Mouse (Mus musculus) neural tube, embryonic 13.5 days (tissue): ENCODE results near the gene Ddx55. TPM values are rescaled to one million over a fixed set of nuclear protein-coding genes. Genes with fewer than 3 reads are reported as not detected.
"Not testable (repeated sequence)": the region's sequence is repeated elsewhere in the genome, so short reads cannot be mapped to it uniquely, and the experiment has no call there.

Source experiments
- ATAC-seq: fragments of 200-750 bp; cut with Nextera tagmentation; 2 replicates; pipeline ENCODE4 v1.8.0; 2017; ENCODE audit warnings: low read depth, mild to moderate bottlenecking, moderate TSS enrichment, moderate library complexity
- H3K27ac ChIP-seq: fragments of 300-500 bp; sonication (generic); replicated peaks from 2 replicates; pipeline ENCODE4 v1.5.1; 2015; ENCODE audit warnings: moderate library complexity, mild to moderate bottlenecking, inconsistent platforms
- H3K27me3 ChIP-seq: fragments of 300-500 bp; sonication (generic); 2 replicates; pipeline ENCODE4 v1.6.1; 2015; ENCODE audit warnings: mild to moderate bottlenecking, inconsistent platforms
- H3K36me3 ChIP-seq: fragments of 300-500 bp; sonication (generic); 2 replicates; pipeline ENCODE4 v1.6.1; 2015; ENCODE audit warnings: mild to moderate bottlenecking, inconsistent platforms
- H3K4me1 ChIP-seq: fragments of 300-500 bp; sonication (generic); replicated peaks from 2 replicates; pipeline ENCODE4 v1.6.1; 2015; ENCODE audit warnings: inconsistent platforms
- H3K4me2 ChIP-seq: fragments of 300-500 bp; sonication (generic); 2 replicates; pipeline ENCODE4 v1.6.1; 2015; ENCODE audit warnings: inconsistent platforms, mild to moderate bottlenecking, moderate library complexity
- H3K4me3 ChIP-seq: fragments of 300-500 bp; sonication (generic); 2 replicates; pipeline ENCODE4 v1.5.1; 2015; ENCODE audit warnings: mild to moderate bottlenecking, inconsistent platforms
- H3K9ac ChIP-seq: fragments of 300-500 bp; sonication (generic); 2 replicates; pipeline ENCODE4 v1.6.1; 2015; ENCODE audit warnings: moderate library complexity, mild to moderate bottlenecking, inconsistent platforms
- H3K9me3 ChIP-seq: fragments of 300-500 bp; sonication (generic); 2 replicates; pipeline ENCODE4 v1.6.1; 2016; ENCODE audit warnings: inconsistent platforms
- WGBS: fragments of 180-500 bp; shearing (Covaris S2); methylation state at CpG from one replicate; pipeline ENCODE4 v1.1.7; 2015; 5-methylcytosine and 5-hydroxymethylcytosine counted together
- polyA plus RNA-seq: library from polyadenylated mRNA; unstranded; fragments of >200 nt; fragmentation: Nextera tagmentation; extraction: Ambion mirVana; gene quantifications from 2 replicates; pipeline ENCODE4 v1.2.1, GENCODE M21; 2015

The Ddx55 gene
- polyA plus RNA-seq, 1 experiment from 2014 or later: 24.6 TPM

- H3K9ac ChIP-seq: no peak overlapping the region
- no peaks in the 10 kb centered on the region for H3K27me3 ChIP-seq
- no peak overlapping the region for H3K4me2 ChIP-seq
- no peak overlapping the region for H3K4me3 ChIP-seq
- WGBS: 94% methylated on average over 3 of the region's 3 CpGs
- H3K27ac ChIP-seq: no peak overlapping the region
- peaks cover 85% of the 10 kb centered on the region for H3K36me3 ChIP-seq
- no peak for ATAC-seq
- no peaks in the 10 kb centered on the region for H3K9me3 ChIP-seq
- H3K4me1 ChIP-seq: no peaks in the 10 kb centered on the region
Observed at GRCm38 (mm10) chr5:124592768-124593167, 40.1 kb downstream of the Ddx55 start.

- peaks cover 43% of the 10 kb centered on the region for H3K36me3 ChIP-seq
- peak overlapping the region; percentile 49; the same call in 1 of the 2 replicates for H3K27ac ChIP-seq
- peak; percentile 100 for ATAC-seq
- H3K4me3 ChIP-seq: peak overlapping the region; percentile 59
- H3K27me3 ChIP-seq: no peaks in the 10 kb centered on the region
- peak overlapping the region; percentile 71 for H3K9ac ChIP-seq
- peaks cover 17% of the 10 kb centered on the region for H3K4me1 ChIP-seq
- 7% methylated on average over 30 of the region's 30 CpGs for WGBS
- H3K9me3 ChIP-seq: no peaks in the 10 kb centered on the region
- H3K4me2 ChIP-seq: peak overlapping the region; percentile 94
Observed at GRCm38 (mm10) chr5:124598224-124599174, 45.8 kb downstream of the Ddx55 start.

- H3K27me3 ChIP-seq, H3K27ac ChIP-seq, H3K9ac ChIP-seq, H3K9me3 ChIP-seq, ATAC-seq: not testable (repeated sequence)
- peaks cover 40% of the 10 kb centered on the region for H3K36me3 ChIP-seq
- peaks cover 17% of the 10 kb centered on the region for H3K4me1 ChIP-seq
- peak overlapping the region; percentile 59; the same call in 1 of the 2 replicates for H3K4me3 ChIP-seq
- H3K4me2 ChIP-seq: peak overlapping the region; percentile 94
- WGBS: 67% methylated on average over 8 of the region's 8 CpGs
Observed at GRCm38 (mm10) chr5:124599726-124600125, 47.1 kb downstream of the Ddx55 start.

- H3K4me2 ChIP-seq: no peak overlapping the region
- peaks cover 17% of the 10 kb centered on the region for H3K4me1 ChIP-seq
- peaks cover 24% of the 10 kb centered on the region for H3K36me3 ChIP-seq
- no peak for ATAC-seq
- no peaks in the 10 kb centered on the region for H3K27me3 ChIP-seq
- WGBS: 73% methylated on average over 5 of the region's 5 CpGs
- no peak overlapping the region for H3K4me3 ChIP-seq
- no peak overlapping the region for H3K9ac ChIP-seq
- no peak overlapping the region for H3K27ac ChIP-seq
- H3K9me3 ChIP-seq: no peaks in the 10 kb centered on the region
Observed at GRCm38 (mm10) chr5:124602349-124602748, 49.7 kb downstream of the Ddx55 start.

GRCm38 (mm10) chr5:124604296-124604695 is 51.6 kb downstream of the Ddx55 start:
- ATAC-seq: no peak
- peaks cover 38% of the 10 kb centered on the region for H3K36me3 ChIP-seq
- 87% methylated on average over 4 of the region's 4 CpGs for WGBS

GRCm38 (mm10) chr5:124605041-124605622 is 52.5 kb downstream of the Ddx55 start:
- Histone ChIP-seq H3K9me3 (no peaks in the 10 kb centered on the region), H3K4me1 (0 out of 2 replicates have a peak, but pooled peaks cover under 1% of the 10 kb centered on the region), H3K27me3 (no peaks in the 10 kb centered on the region), H3K4me3 (no peak overlapping the region), H3K4me2 (no peak overlapping the region), H3K36me3 (peaks cover 45% of the 10 kb centered on the region), H3K9ac (no peak overlapping the region), H3K27ac (no peak overlapping the region)
- WGBS: 87% methylated on average over 17 of the region's 17 CpGs
- no peak for ATAC-seq

More at GRCm38 (mm10) chr5:124604296-124604695, 51.6 kb downstream of the Ddx55 start:
- H3K4me3 ChIP-seq: no peak overlapping the region
- no peak overlapping the region for H3K9ac ChIP-seq
- H3K27ac ChIP-seq: no peak overlapping the region
- no peaks in the 10 kb centered on the region for H3K9me3 ChIP-seq
- no peaks in the 10 kb centered on the region for H3K27me3 ChIP-seq
- H3K4me1 ChIP-seq: peaks cover 9% of the 10 kb centered on the region
- H3K4me2 ChIP-seq: no peak overlapping the region

GRCm38 (mm10) chr5:124610965-124611364 is 58.3 kb downstream of the Ddx55 start:
- Histone ChIP-seq H3K9ac (no peak overlapping the region), H3K9me3 (no peaks in the 10 kb centered on the region), H3K27ac (no peak overlapping the region), H3K4me2 (no peak overlapping the region), H3K4me1 (no peaks in the 10 kb centered on the region), H3K4me3 (no peak overlapping the region), H3K27me3 (no peaks in the 10 kb centered on the region), H3K36me3 (peaks cover 62% of the 10 kb centered on the region)
- 71% methylated on average over 10 of the region's 10 CpGs for WGBS
- ATAC-seq: no peak

- no peaks in the 10 kb centered on the region for H3K4me1 ChIP-seq
- 78% methylated on average over 11 of the region's 11 CpGs for WGBS
- no peak for ATAC-seq
- no peaks in the 10 kb centered on the region for H3K27me3 ChIP-seq
- peaks cover 71% of the 10 kb centered on the region for H3K36me3 ChIP-seq
- H3K4me3 ChIP-seq: no peak overlapping the region
- H3K27ac ChIP-seq: no peak overlapping the region
- H3K9ac ChIP-seq: no peak overlapping the region
- no peak overlapping the region for H3K4me2 ChIP-seq
- H3K9me3 ChIP-seq: no peaks in the 10 kb centered on the region
Observed at GRCm38 (mm10) chr5:124614709-124615108, 62.0 kb downstream of the Ddx55 start.

- H3K4me1 ChIP-seq: no peaks in the 10 kb centered on the region
- H3K9me3 ChIP-seq: no peaks in the 10 kb centered on the region
- no peak overlapping the region for H3K9ac ChIP-seq
- peaks cover 58% of the 10 kb centered on the region for H3K36me3 ChIP-seq
- WGBS: 87% methylated on average over 10 of the region's 10 CpGs
- no peak for ATAC-seq
- no peak overlapping the region for H3K27ac ChIP-seq
- no peaks in the 10 kb centered on the region for H3K27me3 ChIP-seq
- H3K4me2 ChIP-seq: no peak overlapping the region
- no peak overlapping the region for H3K4me3 ChIP-seq
Observed at GRCm38 (mm10) chr5:124618711-124619110, 66.0 kb downstream of the Ddx55 start.

Other genes with a start within 250 kb of the Ddx55 start
- 13.5 and 14.5 TPM in 2 replicates for gene Mphosph9, start 224.9 kb upstream of the Ddx55 start, polyA plus RNA-seq
- 16.0 and 17.0 TPM in 2 replicates for gene 2810006K23Rik, start 224.8 kb upstream of the Ddx55 start, polyA plus RNA-seq
- gene Cdk2ap1, start 189.8 kb upstream of the Ddx55 start, polyA plus RNA-seq: 90.3 and 94.3 TPM in 2 replicates
- 106 and 107 TPM in 2 replicates for gene Sbno1, start 126.9 kb upstream of the Ddx55 start, polyA plus RNA-seq
- gene Kmt5a, start 112.9 kb upstream of the Ddx55 start, polyA plus RNA-seq: 34.0 and 37.8 TPM in 2 replicates
- gene Rilpl2, start 74.5 kb upstream of the Ddx55 start, polyA plus RNA-seq: 19.9 and 20.7 TPM in 2 replicates
- 26.4 and 27.8 TPM in 2 replicates for gene Snrnp35, start 69.7 kb upstream of the Ddx55 start, polyA plus RNA-seq
- 14.4 and 16.3 TPM in 2 replicates for gene Rilpl1, start 21.5 kb upstream of the Ddx55 start, polyA plus RNA-seq
- 359 and 384 TPM in 2 replicates for gene Tmed2, start 12.2 kb upstream of the Ddx55 start, polyA plus RNA-seq
- gene Eif2b1, start 26.3 kb downstream of the Ddx55 start, polyA plus RNA-seq: 67.6 and 82.6 TPM in 2 replicates
- gene Gtf2h3, start 26.3 kb downstream of the Ddx55 start, polyA plus RNA-seq: 40.4 and 48.5 TPM in 2 replicates
- gene Atp6v0a2, start 75.7 kb downstream of the Ddx55 start, polyA plus RNA-seq: 38.5 and 51.4 TPM in 2 replicates
- gene Dnah10, start 172.2 kb downstream of the Ddx55 start, polyA plus RNA-seq: 0.10 and 0.29 TPM in 2 replicates